Mouse (Mus musculus): ENCODE results near the gene Zc3h12a. TPM values are rescaled to one million over a fixed set of nuclear protein-coding genes. Genes with fewer than 3 reads are reported as not detected.

Zc3h12a gene
- total RNA-seq, 2 experiments from 2014 or later, result 3.0 to 3.9 TPM

GRCm38 (mm10) chr4:125147970-125148369 lies 20.3 kb upstream of the Zc3h12a start:
- no peak for DNase-seq (ENCODE audit: low spot score in 2 of 2)

- DNase-seq (ENCODE audit: low spot score in 2 of 2), result no peak
Observed at GRCm38 (mm10) chr4:125145213-125145612, 17.6 kb upstream of the Zc3h12a start.

- DNase-seq (ENCODE audit: low spot score in 2 of 2), result no peak
Observed at GRCm38 (mm10) chr4:125144627-125145026, 17.0 kb upstream of the Zc3h12a start.

- DNase-seq (ENCODE audit: low spot score in 2 of 2), result no peak
Observed at GRCm38 (mm10) chr4:125144211-125144610, 16.6 kb upstream of the Zc3h12a start.

- no peak for DNase-seq (ENCODE audit: low spot score in 2 of 2)
Observed at GRCm38 (mm10) chr4:125138321-125138720, 10.7 kb upstream of the Zc3h12a start.

- DNase-seq (ENCODE audit: low spot score in 2 of 2), result no peak
Observed at GRCm38 (mm10) chr4:125136303-125136888, 8.8 kb upstream of the Zc3h12a start.

- DNase-seq (ENCODE audit: low spot score in 2 of 2), result no peak
Observed at GRCm38 (mm10) chr4:125135076-125135855, 7.6 kb upstream of the Zc3h12a start.

GRCm38 (mm10) chr4:125134631-125135030 lies 7.0 kb upstream of the Zc3h12a start:
- DNase-seq (ENCODE audit: low spot score in 2 of 2), result no peak

GRCm38 (mm10) chr4:125134192-125134591 lies 6.6 kb upstream of the Zc3h12a start:
- DNase-seq (ENCODE audit: low spot score in 2 of 2), result no peak

- DNase-seq (ENCODE audit: low spot score in 2 of 2), result peak in 1 of 2 experiments; percentile 67
Observed at GRCm38 (mm10) chr4:125132394-125132793, 4.8 kb upstream of the Zc3h12a start.

GRCm38 (mm10) chr4:125131493-125131892 lies 3.9 kb upstream of the Zc3h12a start:
- DNase-seq (ENCODE audit: low spot score in 2 of 2), result no peak

- no peak for DNase-seq (ENCODE audit: low spot score in 2 of 2)
Observed at GRCm38 (mm10) chr4:125126761-125127160, 879 bp downstream of the Zc3h12a start.

- no peak for DNase-seq (ENCODE audit: low spot score in 2 of 2)
Observed at GRCm38 (mm10) chr4:125126186-125126585, 1.5 kb downstream of the Zc3h12a start.

GRCm38 (mm10) chr4:125125361-125125921 lies 2.2 kb downstream of the Zc3h12a start:
- no peak for DNase-seq (ENCODE audit: low spot score in 2 of 2)

- no peak for DNase-seq (ENCODE audit: low spot score in 2 of 2)
Observed at GRCm38 (mm10) chr4:125124424-125125209, 3.0 kb downstream of the Zc3h12a start.

GRCm38 (mm10) chr4:125123279-125123671 lies 4.4 kb downstream of the Zc3h12a start:
- no peak for DNase-seq (ENCODE audit: low spot score in 2 of 2)

GRCm38 (mm10) chr4:125122431-125123278 lies 5.0 kb downstream of the Zc3h12a start:
- DNase-seq (ENCODE audit: low spot score in 2 of 2), result peak in 1 of 2 experiments; percentile 40

GRCm38 (mm10) chr4:125119721-125120120 lies 7.9 kb downstream of the Zc3h12a start:
- no peak for DNase-seq (ENCODE audit: low spot score in 2 of 2)

- DNase-seq (ENCODE audit: low spot score in 2 of 2), result no peak
Observed at GRCm38 (mm10) chr4:125119070-125119469, 8.6 kb downstream of the Zc3h12a start.

- DNase-seq (ENCODE audit: low spot score in 2 of 2), result no peak
Observed at GRCm38 (mm10) chr4:125117902-125118320, 9.7 kb downstream of the Zc3h12a start.

GRCm38 (mm10) chr4:125116929-125117328 lies 10.7 kb downstream of the Zc3h12a start:
- no peak for DNase-seq (ENCODE audit: low spot score in 2 of 2)

All from gastrocnemius, postnatal 4 days (tissue).